Mouse (Mus musculus) testis, adult 2 months (tissue): ENCODE measurements around the gene Stag2. TPM values are rescaled to one million over a fixed set of nuclear protein-coding genes. Genes with fewer than 3 reads are reported as not detected.

Experiments used
- H3K27ac ChIP-seq: fragments of 200-500 bp; 2 replicates; pipeline ENCODE4 v1.5.1; 2012; ENCODE audit warnings: low read depth, low read length; ENCODE audit not compliant: control insufficient read depth, insufficient read depth
- H3K27me3 ChIP-seq: fragments of 200-500 bp; 2 replicates; pipeline ENCODE4 v1.6.1; 2012; ENCODE audit warnings: mild to moderate bottlenecking, low read length, moderate library complexity; ENCODE audit not compliant: control insufficient read depth, insufficient read depth
- H3K36me3 ChIP-seq: fragments of 200-500 bp; 2 replicates; pipeline ENCODE4 v1.6.1; 2012; ENCODE audit warnings: mild to moderate bottlenecking, low read length; ENCODE audit not compliant: control insufficient read depth, insufficient read depth
- H3K4me1 ChIP-seq: fragments of 200-500 bp; 2 replicates; pipeline ENCODE4 v1.6.1; 2012; ENCODE audit warnings: low read length; ENCODE audit not compliant: control insufficient read depth, insufficient read depth
- H3K4me3 ChIP-seq: fragments of 200-500 bp; 2 replicates; pipeline ENCODE4 v1.5.1; 2012; ENCODE audit warnings: low read depth, mild to moderate bottlenecking, low read length, moderate library complexity, mixed read lengths; ENCODE audit not compliant: control insufficient read depth
- CTCF ChIP-seq: fragments of 200-500 bp; IDR thresholded peaks from 2 replicates; pipeline ENCODE4 v1.5.1; 2012; ENCODE audit warnings: low read depth, mild to moderate bottlenecking, inconsistent platforms, low read length, moderate library complexity; ENCODE audit not compliant: control insufficient read depth, insufficient read depth, insufficient replicate concordance
- POLR2A ChIP-seq: fragments of 200-500 bp; IDR thresholded peaks from 2 replicates; pipeline ENCODE4 v1.6.1; 2012; ENCODE audit warnings: low read depth, mild to moderate bottlenecking, inconsistent platforms, low read length, moderate library complexity; ENCODE audit not compliant: control insufficient read depth
- polyA plus RNA-seq: library from polyadenylated mRNA; depleted of rRNA; stranded (reverse); fragments of >200 nt; gene quantifications from 2 replicates; pipeline ENCODE4 v1.2.3, GENCODE M21; 2012

The Stag2 gene
- polyA plus RNA-seq, 1 experiment: 3.7 TPM

- H3K27ac ChIP-seq: no peak overlapping the region
- H3K4me1 ChIP-seq: no peaks in the 10 kb centered on the region
- no peaks in the 10 kb centered on the region for H3K36me3 ChIP-seq
- H3K4me3 ChIP-seq: no peak overlapping the region
- H3K27me3 ChIP-seq: no peaks in the 10 kb centered on the region
- TF ChIP-seq POLR2A (no peak), CTCF (no peak)
These were observed 5.1 kb upstream of the Stag2 start for GRCm38 (mm10) chrX:42143991-42144390.

- H3K4me1 ChIP-seq: no peaks in the 10 kb centered on the region
- H3K36me3 ChIP-seq: no peaks in the 10 kb centered on the region
- H3K4me3 ChIP-seq: peak overlapping the region; percentile 59
- H3K27ac ChIP-seq: peak overlapping the region; percentile 78
- TF ChIP-seq CTCF (no peak), POLR2A (no peak)
- no peaks in the 10 kb centered on the region for H3K27me3 ChIP-seq
These were observed 1.1 kb upstream of the Stag2 start for GRCm38 (mm10) chrX:42148016-42148451.

- no peak for TF ChIP-seq CTCF
- TF ChIP-seq POLR2A: 0 out of 2 replicates have a peak, but pooled peaks have one; percentile 16
- no peaks in the 10 kb centered on the region for H3K27me3 ChIP-seq
- H3K4me3 ChIP-seq: peak overlapping the region; percentile 84
- H3K4me1 ChIP-seq: no peaks in the 10 kb centered on the region
- peak overlapping the region; percentile 97 for H3K27ac ChIP-seq
- H3K36me3 ChIP-seq: no peaks in the 10 kb centered on the region
These were observed 634 bp downstream of the Stag2 start for GRCm38 (mm10) chrX:42149557-42150345.

GRCm38 (mm10) chrX:42150346-42151023 lies 1.4 kb downstream of the Stag2 start:
- H3K4me1 ChIP-seq: no peaks in the 10 kb centered on the region
- H3K36me3 ChIP-seq: no peaks in the 10 kb centered on the region
- H3K4me3 ChIP-seq: peak overlapping the region; percentile 88
- no peak for TF ChIP-seq POLR2A
- no peak for TF ChIP-seq CTCF
- no peaks in the 10 kb centered on the region for H3K27me3 ChIP-seq
- peak overlapping the region; percentile 81 for H3K27ac ChIP-seq

- no peaks in the 10 kb centered on the region for H3K36me3 ChIP-seq
- peak overlapping the region; percentile 88 for H3K4me3 ChIP-seq
- H3K4me1 ChIP-seq: no peaks in the 10 kb centered on the region
- peak overlapping the region; percentile 80 for H3K27ac ChIP-seq
- TF ChIP-seq CTCF: no peak
- TF ChIP-seq POLR2A: no peak
- no peaks in the 10 kb centered on the region for H3K27me3 ChIP-seq
These were observed 2.1 kb downstream of the Stag2 start for GRCm38 (mm10) chrX:42151024-42151754.

GRCm38 (mm10) chrX:42151903-42152369 lies 2.8 kb downstream of the Stag2 start:
- Histone ChIP-seq H3K27me3 (no peaks in the 10 kb centered on the region), H3K4me1 (no peaks in the 10 kb centered on the region), H3K4me3 (peak overlapping the region; percentile 78), H3K27ac (peak overlapping the region; percentile 62), H3K36me3 (no peaks in the 10 kb centered on the region)
- TF ChIP-seq CTCF (no peak), POLR2A (no peak; the same call in 1 of the 2 replicates)

GRCm38 (mm10) chrX:42153056-42153455 lies 3.9 kb downstream of the Stag2 start:
- Histone ChIP-seq H3K27me3 (no peaks in the 10 kb centered on the region), H3K36me3 (no peaks in the 10 kb centered on the region), H3K4me3 (no peak overlapping the region), H3K4me1 (no peaks in the 10 kb centered on the region), H3K27ac (peak overlapping the region; percentile 36; the same call in 1 of the 2 replicates)
- TF ChIP-seq CTCF (no peak), POLR2A (no peak)
